Mouse (Mus musculus): ENCODE data around the gene Sh3yl1.

Sh3yl1 gene

GRCm38 (mm10) chr12:30911261-30912047 lies at the start of gene Sh3yl1, which contains the start of gene Acp1:
Gene Sh3yl1, plus strand, starts transcription at chr12:30911668.
Gene Acp1, minus strand, starts transcription at chr12:30911589.
- in situ Hi-C loops (cut with MboI; ENCODE audit: low pct_unique_long_range_greater_than_20kb in 1 of 2, low sequenced_read_pairs in 2 of 2, unreplicated experiment in 1 of 2), result no loop called here

GRCm38 (mm10) chr12:30864347-30864746 lies 47.1 kb upstream of the Sh3yl1 start:
- in situ Hi-C loops (cut with MboI; ENCODE audit: low pct_unique_long_range_greater_than_20kb in 1 of 2, low sequenced_read_pairs in 2 of 2, unreplicated experiment in 1 of 2), result no loop called here

GRCm38 (mm10) chr12:30865781-30866180 lies 45.7 kb upstream of the Sh3yl1 start:
- in situ Hi-C loops (cut with MboI; ENCODE audit: low pct_unique_long_range_greater_than_20kb in 1 of 2, low sequenced_read_pairs in 2 of 2, unreplicated experiment in 1 of 2), result no loop called here

- in situ Hi-C loops (cut with MboI; ENCODE audit: low pct_unique_long_range_greater_than_20kb in 1 of 2, low sequenced_read_pairs in 2 of 2, unreplicated experiment in 1 of 2), result no loop called here
These were observed 32.0 kb upstream of the Sh3yl1 start for GRCm38 (mm10) chr12:30879447-30879846.

- in situ Hi-C loops (cut with MboI; ENCODE audit: low pct_unique_long_range_greater_than_20kb in 1 of 2, low sequenced_read_pairs in 2 of 2, unreplicated experiment in 1 of 2), result loop anchor here (5.0 to 10.0 kb wide), 2 partner anchors 286 to 289 kb away; no protein-coding TSS in a partner anchor
These were observed 27.9 kb upstream of the Sh3yl1 start for GRCm38 (mm10) chr12:30883592-30883985.

GRCm38 (mm10) chr12:30883986-30884621 lies 27.4 kb upstream of the Sh3yl1 start, which contains the start of gene Alkal2:
Gene Alkal2, plus strand, starts transcription at chr12:30884322.
- in situ Hi-C loops (cut with MboI; ENCODE audit: low pct_unique_long_range_greater_than_20kb in 1 of 2, low sequenced_read_pairs in 2 of 2, unreplicated experiment in 1 of 2), result loop anchor here (5.0 to 10.0 kb wide), 2 partner anchors 287 to 289 kb away; no protein-coding TSS in a partner anchor

GRCm38 (mm10) chr12:30884622-30885230 lies 26.7 kb upstream of the Sh3yl1 start:
- in situ Hi-C loops (cut with MboI; ENCODE audit: low pct_unique_long_range_greater_than_20kb in 1 of 2, low sequenced_read_pairs in 2 of 2, unreplicated experiment in 1 of 2), result loop anchor here (5.0 to 10.0 kb wide), 2 partner anchors 287 to 290 kb away; no protein-coding TSS in a partner anchor

GRCm38 (mm10) chr12:30885891-30886290 lies 25.6 kb upstream of the Sh3yl1 start:
- in situ Hi-C loops (cut with MboI; ENCODE audit: low pct_unique_long_range_greater_than_20kb in 1 of 2, low sequenced_read_pairs in 2 of 2, unreplicated experiment in 1 of 2), result loop anchor here in 1 of 2 experiments (10.0 kb wide), 1 partner anchor 291 kb away; no protein-coding TSS in a partner anchor

- in situ Hi-C loops (cut with MboI; ENCODE audit: low pct_unique_long_range_greater_than_20kb in 1 of 2, low sequenced_read_pairs in 2 of 2, unreplicated experiment in 1 of 2), result loop anchor here in 1 of 2 experiments (10.0 kb wide), 1 partner anchor 293 kb away; no protein-coding TSS in a partner anchor
These were observed 23.5 kb upstream of the Sh3yl1 start for GRCm38 (mm10) chr12:30888003-30888402.

GRCm38 (mm10) chr12:30890067-30890466 lies 21.4 kb upstream of the Sh3yl1 start:
- in situ Hi-C loops (cut with MboI; ENCODE audit: low pct_unique_long_range_greater_than_20kb in 1 of 2, low sequenced_read_pairs in 2 of 2, unreplicated experiment in 1 of 2), result no loop called here

- in situ Hi-C loops (cut with MboI; ENCODE audit: low pct_unique_long_range_greater_than_20kb in 1 of 2, low sequenced_read_pairs in 2 of 2, unreplicated experiment in 1 of 2), result no loop called here
These were observed 20.0 kb upstream of the Sh3yl1 start for GRCm38 (mm10) chr12:30891438-30891837.

GRCm38 (mm10) chr12:30897039-30897438 lies 14.4 kb upstream of the Sh3yl1 start:
- in situ Hi-C loops (cut with MboI; ENCODE audit: low pct_unique_long_range_greater_than_20kb in 1 of 2, low sequenced_read_pairs in 2 of 2, unreplicated experiment in 1 of 2), result no loop called here

- in situ Hi-C loops (cut with MboI; ENCODE audit: low pct_unique_long_range_greater_than_20kb in 1 of 2, low sequenced_read_pairs in 2 of 2, unreplicated experiment in 1 of 2), result no loop called here
These were observed 2.8 kb upstream of the Sh3yl1 start for GRCm38 (mm10) chr12:30908658-30909057.

GRCm38 (mm10) chr12:30909881-30910280 lies 1.6 kb upstream of the Sh3yl1 start:
- in situ Hi-C loops (cut with MboI; ENCODE audit: low pct_unique_long_range_greater_than_20kb in 1 of 2, low sequenced_read_pairs in 2 of 2, unreplicated experiment in 1 of 2), result no loop called here

- in situ Hi-C loops (cut with MboI; ENCODE audit: low pct_unique_long_range_greater_than_20kb in 1 of 2, low sequenced_read_pairs in 2 of 2, unreplicated experiment in 1 of 2), result no loop called here
These were observed 608 bp upstream of the Sh3yl1 start for GRCm38 (mm10) chr12:30910860-30911259.

GRCm38 (mm10) chr12:30912048-30912381 lies 547 bp downstream of the Sh3yl1 start:
- in situ Hi-C loops (cut with MboI; ENCODE audit: low pct_unique_long_range_greater_than_20kb in 1 of 2, low sequenced_read_pairs in 2 of 2, unreplicated experiment in 1 of 2), result no loop called here

- in situ Hi-C loops (cut with MboI; ENCODE audit: low pct_unique_long_range_greater_than_20kb in 1 of 2, low sequenced_read_pairs in 2 of 2, unreplicated experiment in 1 of 2), result no loop called here
These were observed 1.4 kb downstream of the Sh3yl1 start for GRCm38 (mm10) chr12:30912840-30913239.

GRCm38 (mm10) chr12:30922401-30922800 lies 10.9 kb downstream of the Sh3yl1 start:
- in situ Hi-C loops (cut with MboI; ENCODE audit: low pct_unique_long_range_greater_than_20kb in 1 of 2, low sequenced_read_pairs in 2 of 2, unreplicated experiment in 1 of 2), result no loop called here

GRCm38 (mm10) chr12:30928182-30928581 lies 16.7 kb downstream of the Sh3yl1 start:
- in situ Hi-C loops (cut with MboI; ENCODE audit: low pct_unique_long_range_greater_than_20kb in 1 of 2, low sequenced_read_pairs in 2 of 2, unreplicated experiment in 1 of 2), result no loop called here
